Mouse (Mus musculus) stomach, postnatal 0 days (tissue): Measurements from ENCODE around the gene Iars. TPM values are rescaled to one million over a fixed set of nuclear protein-coding genes. Genes with fewer than 3 reads are reported as not detected.

Experiments used
- ATAC-seq: fragments of 200-750 bp; cut with Nextera tagmentation; 2 replicates; pipeline ENCODE4 v1.8.0; 2017; ENCODE audit not compliant: low FRiP score, low TSS enrichment
- DNase-seq: peaks from one replicate; pipeline ENCODE4 v3.0.0-alpha.2; 2016; ENCODE audit warnings: low spot score
- H3K27ac ChIP-seq: fragments of 300-500 bp; sonication (generic); replicated peaks from 2 replicates; pipeline ENCODE4 v1.5.1; 2014; ENCODE audit warnings: mild to moderate bottlenecking, control low read depth
- H3K27me3 ChIP-seq: fragments of 300-500 bp; sonication (generic); 2 replicates; pipeline ENCODE4 v1.6.1; 2014; ENCODE audit warnings: low read length; ENCODE audit not compliant: control insufficient read depth, insufficient read depth
- H3K36me3 ChIP-seq: fragments of 300-500 bp; sonication (generic); 2 replicates; pipeline ENCODE4 v1.6.1; 2014; ENCODE audit warnings: low read length, mixed read lengths; ENCODE audit not compliant: control insufficient read depth, insufficient read depth
- H3K4me1 ChIP-seq: fragments of 300-500 bp; sonication (generic); replicated peaks from 2 replicates; pipeline ENCODE4 v1.6.1; 2014; ENCODE audit warnings: antibody characterized with exemption; ENCODE audit not compliant: control insufficient read depth, insufficient read depth
- H3K4me2 ChIP-seq: fragments of 300-500 bp; sonication (generic); replicated peaks from 2 replicates; pipeline ENCODE4 v1.6.1; 2014; ENCODE audit warnings: low read depth, mild to moderate bottlenecking, control low read depth, moderate library complexity
- H3K4me3 ChIP-seq: fragments of 300-500 bp; sonication (generic); 2 replicates; pipeline ENCODE4 v1.5.1; 2014; ENCODE audit warnings: low read depth, low read length, control low read depth
- H3K9ac ChIP-seq: fragments of 300-500 bp; sonication (generic); 2 replicates; pipeline ENCODE4 v1.6.1; 2014; ENCODE audit warnings: mild to moderate bottlenecking, low read length, control low read depth, mixed read lengths
- H3K9me3 ChIP-seq: fragments of 300-500 bp; sonication (generic); 2 replicates; pipeline ENCODE4 v1.6.1; 2016; ENCODE audit warnings: low read length; ENCODE audit not compliant: control insufficient read depth
- CTCF ChIP-seq: IDR thresholded peaks from 2 replicates; pipeline ENCODE4 v1.5.1; 2016; ENCODE audit warnings: antibody characterized with exemption, low read depth, mild to moderate bottlenecking, moderate library complexity
- EP300 ChIP-seq: optimal IDR thresholded peaks from 2 replicates; pipeline ENCODE3; 2016; ENCODE audit warnings: antibody characterized with exemption
- WGBS: fragments of 180-500 bp; shearing (Covaris S2); extraction: QIAGEN DNeasy Blood & Tissue Kit; methylation state at CpG from one replicate; pipeline ENCODE4 v1.1.7; 2014; 5-methylcytosine and 5-hydroxymethylcytosine counted together
- polyA plus RNA-seq: library from polyadenylated mRNA; unstranded; fragments of >200 nt; fragmentation: Nextera tagmentation; extraction: Ambion mirVana; gene quantifications from 2 replicates; pipeline ENCODE4 v1.2.1, GENCODE M21; 2015

Iars gene
- polyA plus RNA-seq, 1 experiment from 2014 or later, result 24.0 TPM

GRCm38 (mm10) chr13:49757966-49758365, 76.1 kb downstream of the Iars start:
- no peak for ATAC-seq

GRCm38 (mm10) chr13:49760675-49761074, 78.8 kb downstream of the Iars start:
- DNase-seq, result no peak
- Histone ChIP-seq H3K4me1 (no peaks in the 10 kb centered on the region), H3K27ac (no peak overlapping the region), H3K4me3 (no peak overlapping the region), H3K4me2 (no peak overlapping the region), H3K27me3 (no peaks in the 10 kb centered on the region), H3K9me3 (no peaks in the 10 kb centered on the region), H3K36me3 (no peaks in the 10 kb centered on the region), H3K9ac (no peak overlapping the region)
- WGBS, result 47% methylated on average over 1 of the region's 1 CpGs
- no peak for ATAC-seq
- TF ChIP-seq EP300, result no peak
- no peak for TF ChIP-seq CTCF

More at GRCm38 (mm10) chr13:49757966-49758365, 76.1 kb downstream of the Iars start:
- Histone ChIP-seq H3K4me1 (no peaks in the 10 kb centered on the region), H3K4me3 (no peak overlapping the region), H3K27ac (no peak overlapping the region), H3K9me3 (no peaks in the 10 kb centered on the region), H3K4me2 (no peak overlapping the region), H3K27me3 (no peaks in the 10 kb centered on the region), H3K36me3 (no peaks in the 10 kb centered on the region), H3K9ac (no peak overlapping the region)
- TF ChIP-seq EP300, result no peak
- no peak for TF ChIP-seq CTCF
- DNase-seq, result no peak
- WGBS, result 82% methylated on average over 4 of the region's 4 CpGs

- Histone ChIP-seq H3K36me3 (no peaks in the 10 kb centered on the region), H3K4me2 (no peak overlapping the region), H3K27ac (no peak overlapping the region), H3K27me3 (no peaks in the 10 kb centered on the region), H3K4me3 (no peak overlapping the region), H3K9ac (no peak overlapping the region), H3K4me1 (no peaks in the 10 kb centered on the region), H3K9me3 (no peaks in the 10 kb centered on the region)
- ATAC-seq, result no peak
- WGBS, result 88% methylated on average over 14 of the region's 14 CpGs
- DNase-seq, result no peak
- TF ChIP-seq EP300 (no peak), CTCF (no peak)
Measured at GRCm38 (mm10) chr13:49762208-49762607, 80.3 kb downstream of the Iars start.

- H3K36me3 ChIP-seq, result no peaks in the 10 kb centered on the region
- TF ChIP-seq EP300, result no peak
- no peak for TF ChIP-seq CTCF
- H3K9me3 ChIP-seq, result no peaks in the 10 kb centered on the region
- H3K4me3 ChIP-seq, result no peak overlapping the region
- H3K4me2 ChIP-seq, result no peak overlapping the region
- no peak for DNase-seq
- ATAC-seq, result no peak
- no peak overlapping the region for H3K27ac ChIP-seq
- WGBS, result 87% methylated on average over 8 of the region's 8 CpGs
- H3K9ac ChIP-seq, result no peak overlapping the region
- H3K27me3 ChIP-seq, result no peaks in the 10 kb centered on the region
- H3K4me1 ChIP-seq, result no peaks in the 10 kb centered on the region
Measured at GRCm38 (mm10) chr13:49765306-49765705, 83.4 kb downstream of the Iars start.

GRCm38 (mm10) chr13:49766269-49766668, 84.4 kb downstream of the Iars start:
- Histone ChIP-seq H3K27ac (no peak overlapping the region), H3K4me1 (no peaks in the 10 kb centered on the region), H3K9ac (no peak overlapping the region), H3K4me3 (no peak overlapping the region), H3K36me3 (no peaks in the 10 kb centered on the region), H3K4me2 (no peak overlapping the region), H3K27me3 (no peaks in the 10 kb centered on the region), H3K9me3 (no peaks in the 10 kb centered on the region)
- no peak for DNase-seq
- TF ChIP-seq CTCF, result no peak
- TF ChIP-seq EP300, result no peak
- WGBS, result 39% methylated on average over 9 of the region's 9 CpGs
- no peak for ATAC-seq

GRCm38 (mm10) chr13:49768048-49768447, 86.1 kb downstream of the Iars start:
- Histone ChIP-seq H3K4me3 (no peak overlapping the region), H3K4me2 (no peak overlapping the region), H3K27me3 (no peaks in the 10 kb centered on the region), H3K4me1 (no peaks in the 10 kb centered on the region), H3K27ac (no peak overlapping the region), H3K36me3 (no peaks in the 10 kb centered on the region), H3K9ac (no peak overlapping the region), H3K9me3 (no peaks in the 10 kb centered on the region)
- 22% methylated on average over 2 of the region's 2 CpGs for WGBS
- ATAC-seq (no peak), DNase-seq (no peak)
- TF ChIP-seq CTCF (no peak), EP300 (no peak)
